Mouse (Mus musculus) T-cell, adult 66 days (primary cell): ENCODE results near the gene Gphb5. TPM values are rescaled to one million over a fixed set of nuclear protein-coding genes. Genes with fewer than 3 reads are reported as not detected.

Experiments used
- total RNA-seq, 2 experiments: library from RNA; stranded (reverse); gene quantifications; 3 replicates in 1 of 2; 4 replicates in 1 of 2; pipeline ENCODE4 v1.2.4; 2023

Gene Gphb5
- total RNA-seq: not detected

DNA sequence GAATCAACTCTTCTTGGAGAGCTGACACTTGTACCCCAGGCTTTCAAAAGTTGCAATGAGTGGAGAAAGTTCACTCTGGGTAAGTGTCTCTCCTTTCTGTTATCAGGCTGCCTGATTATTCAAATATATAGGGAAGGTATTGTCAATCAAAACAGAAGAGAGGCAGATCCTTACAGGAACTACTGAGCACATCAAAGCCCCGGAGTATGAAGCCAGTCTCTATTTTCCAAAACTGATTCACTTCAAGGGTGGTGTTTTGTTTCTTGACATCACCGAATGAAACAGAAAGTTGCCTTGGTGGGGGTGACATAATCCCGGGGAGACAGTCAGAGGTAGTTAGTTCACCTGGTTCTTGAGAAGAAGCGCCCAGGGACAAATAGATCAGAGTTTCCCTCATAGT is at the start of gene Gphb5:
TSS of gene Gphb5 (minus strand) at position 101 of the 400 bp plus-strand sequence.

Other genes starting within 250 kb of the Gphb5 start
- under 1 TPM; 0.41 to 0.47 TPM for gene Kcnh5, start 239.4 kb downstream of the Gphb5 start, total RNA-seq
- not detected for gene Rhoj, start 108.5 kb downstream of the Gphb5 start, total RNA-seq
- gene Ppp2r5e, start 179.5 kb upstream of the Gphb5 start, total RNA-seq: 10 to 100 TPM; 60.9 to 71.1 TPM